Mouse (Mus musculus): ENCODE results near the gene Myo5a.
"Not testable (repeated sequence)": the region's sequence is repeated elsewhere in the genome, so short reads cannot be mapped to it uniquely, and the experiment has no call there.

Myo5a gene

GRCm38 (mm10) chr9:75248359-75248758, 177.5 kb downstream of the Myo5a start:
- no peak for DNase-seq (ENCODE audit: low spot score)

- no peak for DNase-seq (ENCODE audit: low spot score)
Measured at GRCm38 (mm10) chr9:75248874-75249273, 178.1 kb downstream of the Myo5a start.

GRCm38 (mm10) chr9:75253158-75253557, 182.3 kb downstream of the Myo5a start:
- DNase-seq (ENCODE audit: low spot score): not testable (repeated sequence)

- no peak for DNase-seq (ENCODE audit: low spot score)
Measured at GRCm38 (mm10) chr9:75253766-75254165, 183.0 kb downstream of the Myo5a start.

GRCm38 (mm10) chr9:75254196-75254955, 183.6 kb downstream of the Myo5a start:
- DNase-seq (ENCODE audit: low spot score): peak; percentile 53

- DNase-seq (ENCODE audit: low spot score): no peak
Measured at GRCm38 (mm10) chr9:75255820-75256545, 185.2 kb downstream of the Myo5a start.

- no peak for DNase-seq (ENCODE audit: low spot score)
Measured at GRCm38 (mm10) chr9:75258792-75259191, 188.0 kb downstream of the Myo5a start.

- DNase-seq (ENCODE audit: low spot score): no peak
Measured at GRCm38 (mm10) chr9:75259656-75260055, 188.8 kb downstream of the Myo5a start.

GRCm38 (mm10) chr9:75261332-75261872, 190.6 kb downstream of the Myo5a start:
- DNase-seq (ENCODE audit: low spot score): no peak

GRCm38 (mm10) chr9:75262235-75262826, 191.5 kb downstream of the Myo5a start:
- DNase-seq (ENCODE audit: low spot score): no peak

GRCm38 (mm10) chr9:75264008-75264718, 193.3 kb downstream of the Myo5a start:
- no peak for DNase-seq (ENCODE audit: low spot score)

- DNase-seq (ENCODE audit: low spot score): no peak
Measured at GRCm38 (mm10) chr9:75267147-75267546, 196.3 kb downstream of the Myo5a start.

- DNase-seq (ENCODE audit: low spot score): no peak
Measured at GRCm38 (mm10) chr9:75270382-75270781, 199.6 kb downstream of the Myo5a start.

GRCm38 (mm10) chr9:75271539-75271938, 200.7 kb downstream of the Myo5a start:
- no peak for DNase-seq (ENCODE audit: low spot score)
